Mouse (Mus musculus) cerebellum, adult 11-12 months (tissue): Measurements from ENCODE around the gene Cacng6.

Experiments
- DNase-seq: peaks from one replicate; pipeline ENCODE4 v3.0.0; 2022

The Cacng6 gene

GRCm38 (mm10) chr7:3468614-3469013 is 44.6 kb downstream of the Cacng6 start:
- DNase-seq, result no peak

DNA sequence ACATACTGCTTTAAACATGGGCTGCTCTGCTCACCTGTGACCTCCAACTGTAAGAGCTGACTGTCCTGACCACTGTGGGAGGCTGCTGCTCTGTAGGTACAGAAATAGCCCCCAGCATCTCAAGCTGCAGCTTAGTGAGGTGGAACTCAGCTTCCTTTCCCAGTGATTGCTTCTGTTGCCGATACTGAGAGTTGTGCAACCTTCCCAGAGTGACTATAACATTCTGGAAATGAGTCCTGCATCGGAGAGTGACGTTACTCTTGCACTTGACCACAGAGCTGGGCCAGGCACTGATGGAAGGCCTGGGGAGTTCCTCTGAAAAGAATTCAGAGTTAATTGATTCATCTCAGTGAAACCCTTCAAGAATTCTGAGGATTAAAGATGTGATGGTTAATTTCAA is 48.8 kb downstream of the Cacng6 start:
- DNase-seq, result no peak

DNA sequence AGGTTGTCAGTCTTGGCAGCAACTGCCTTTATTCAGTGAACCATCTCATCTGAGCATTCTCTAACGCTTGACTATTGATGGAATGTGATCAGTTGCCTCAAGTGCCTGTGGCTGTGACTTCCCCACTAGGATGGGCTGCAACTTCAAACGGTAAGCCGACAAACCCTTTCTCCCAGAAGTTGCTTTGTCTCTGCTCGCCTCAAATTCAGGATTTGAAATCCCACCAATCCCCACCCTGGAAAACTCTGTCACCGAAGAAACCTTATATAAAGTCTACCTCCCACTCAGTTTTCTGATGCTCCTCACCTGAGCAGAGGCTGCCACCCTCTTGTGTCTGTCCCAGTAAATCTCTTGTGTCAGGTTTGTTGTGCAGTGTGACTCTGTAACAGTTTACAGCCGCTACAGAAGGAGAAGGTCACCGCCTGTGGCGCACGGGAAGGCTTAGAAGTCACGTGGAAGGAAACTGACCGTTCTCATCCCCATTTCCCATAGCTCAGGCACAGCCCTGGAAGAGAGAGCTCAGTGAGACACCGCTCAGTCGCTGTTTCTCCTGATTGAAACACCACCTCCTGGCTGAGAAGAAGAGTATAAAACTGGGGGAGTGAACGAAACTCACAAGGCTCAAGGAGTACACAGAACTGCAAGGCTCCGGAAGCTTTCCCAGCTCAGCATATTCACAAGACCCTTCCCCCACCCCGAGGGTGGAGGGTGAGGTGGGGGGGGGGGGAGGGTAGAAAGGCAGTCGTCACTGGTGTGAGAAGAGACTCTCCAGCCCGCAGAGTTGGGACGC is 50.5 kb downstream of the Cacng6 start:
- DNase-seq, result no peak

- no peak for DNase-seq
Measured at GRCm38 (mm10) chr7:3476728-3477127, 52.7 kb downstream of the Cacng6 start.

DNA sequence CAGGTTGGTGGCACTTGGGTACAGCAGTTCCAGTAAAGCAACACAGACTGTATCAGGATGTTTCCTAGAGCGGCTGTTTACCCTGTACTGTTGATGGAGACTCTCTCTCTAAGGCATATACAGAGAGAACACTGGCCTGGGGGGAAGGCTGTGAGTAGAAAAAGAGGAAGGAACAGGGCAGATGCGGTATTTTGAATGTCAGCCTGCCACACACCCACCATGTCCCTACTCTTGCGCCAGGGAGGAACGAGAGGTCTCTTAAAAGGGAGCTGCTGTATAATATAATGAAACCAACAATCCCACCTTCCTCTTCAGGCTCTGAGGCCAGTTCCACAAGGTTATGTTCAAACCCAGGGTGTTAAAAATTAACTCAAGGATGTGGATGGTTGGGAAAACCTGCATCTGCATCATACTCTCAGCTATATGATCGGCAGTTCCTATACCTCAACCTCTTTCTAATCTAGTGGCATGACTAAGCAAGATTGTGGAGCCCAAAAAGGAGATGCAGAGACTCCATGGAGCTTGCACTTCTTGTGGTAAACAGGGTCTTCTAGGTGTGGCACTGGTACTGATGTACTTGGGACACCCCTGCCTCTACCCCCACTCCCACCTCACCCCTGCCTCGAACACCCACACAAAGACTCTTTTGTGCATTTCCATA is 58.1 kb downstream of the Cacng6 start:
- DNase-seq, result no peak
